Mouse (Mus musculus): ENCODE measurements around the gene Znrf4.

Znrf4 gene

GRCm38 (mm10) chr17:56512310-56512709 is at the start of gene Znrf4:
Gene Znrf4, minus strand, starts transcription at chr17:56512431.
- no peak for DNase-seq

GRCm38 (mm10) chr17:56561866-56562265 is 49.6 kb upstream of the Znrf4 start:
- no peak for DNase-seq

DNA sequence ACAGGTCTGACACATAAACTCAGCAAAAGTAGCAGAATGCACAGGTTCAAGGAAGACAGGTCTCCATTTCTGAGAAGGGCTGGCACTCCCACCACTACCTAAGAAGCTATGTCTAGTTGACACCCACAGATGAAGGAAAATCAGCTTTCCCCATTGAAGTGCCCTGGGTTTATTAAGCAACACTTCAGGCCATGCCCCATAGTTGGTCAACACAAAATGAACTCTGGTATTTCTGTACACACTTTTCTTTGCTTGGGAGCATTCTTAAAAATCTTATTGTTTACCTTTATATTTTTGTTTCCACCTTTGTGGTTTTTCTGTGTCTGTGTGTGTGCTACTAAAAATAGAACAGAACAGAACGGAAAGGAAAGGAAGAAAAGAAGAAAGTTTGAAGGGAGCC is 47.9 kb upstream of the Znrf4 start:
- no peak for DNase-seq

DNA sequence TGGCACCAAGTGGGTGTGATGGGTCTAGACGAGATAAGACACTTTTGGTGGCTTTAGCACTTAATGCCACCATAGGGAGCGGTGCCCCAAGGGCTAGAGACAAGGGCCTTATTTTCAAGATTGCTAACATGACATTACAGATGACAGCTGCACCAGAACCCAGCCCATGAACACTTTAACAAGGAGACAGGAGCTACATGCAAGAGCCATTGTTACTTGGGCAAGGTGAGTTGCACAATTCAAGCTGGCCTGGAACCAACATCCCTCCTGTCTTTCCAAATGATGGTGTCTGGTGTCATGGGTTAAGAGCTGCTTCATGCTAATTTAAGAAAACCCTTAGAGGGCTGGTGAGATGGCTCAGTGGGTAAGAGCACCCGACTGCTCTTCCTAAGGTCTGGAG is 47.2 kb upstream of the Znrf4 start:
- DNase-seq = no peak

DNA sequence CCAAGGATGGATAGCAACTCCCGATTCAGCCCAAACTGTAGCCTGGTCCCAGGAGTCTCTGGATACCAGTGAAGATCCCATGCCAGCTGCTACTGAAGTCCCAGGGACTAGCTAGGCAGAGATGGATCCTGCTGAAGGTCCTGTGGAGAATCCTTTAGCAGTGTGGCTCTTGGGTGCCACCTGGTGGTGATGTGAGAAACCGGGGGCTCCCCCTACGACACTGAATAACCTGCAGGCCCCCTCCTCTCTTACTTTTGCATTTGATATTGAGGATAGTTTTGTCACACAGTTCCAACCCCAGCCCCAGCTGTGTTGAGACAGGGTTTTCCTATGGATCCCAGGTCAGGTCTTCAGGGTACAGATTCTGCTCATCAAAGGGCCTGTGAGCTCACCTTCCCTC is 46.2 kb upstream of the Znrf4 start:
- DNase-seq = peak; percentile 66

- DNase-seq = no peak
Observed at GRCm38 (mm10) chr17:56554122-56554551, 41.9 kb upstream of the Znrf4 start, which contains the start of gene Gm20219. Gene Gm20219, minus strand, starts transcription at chr17:56554387.

DNA sequence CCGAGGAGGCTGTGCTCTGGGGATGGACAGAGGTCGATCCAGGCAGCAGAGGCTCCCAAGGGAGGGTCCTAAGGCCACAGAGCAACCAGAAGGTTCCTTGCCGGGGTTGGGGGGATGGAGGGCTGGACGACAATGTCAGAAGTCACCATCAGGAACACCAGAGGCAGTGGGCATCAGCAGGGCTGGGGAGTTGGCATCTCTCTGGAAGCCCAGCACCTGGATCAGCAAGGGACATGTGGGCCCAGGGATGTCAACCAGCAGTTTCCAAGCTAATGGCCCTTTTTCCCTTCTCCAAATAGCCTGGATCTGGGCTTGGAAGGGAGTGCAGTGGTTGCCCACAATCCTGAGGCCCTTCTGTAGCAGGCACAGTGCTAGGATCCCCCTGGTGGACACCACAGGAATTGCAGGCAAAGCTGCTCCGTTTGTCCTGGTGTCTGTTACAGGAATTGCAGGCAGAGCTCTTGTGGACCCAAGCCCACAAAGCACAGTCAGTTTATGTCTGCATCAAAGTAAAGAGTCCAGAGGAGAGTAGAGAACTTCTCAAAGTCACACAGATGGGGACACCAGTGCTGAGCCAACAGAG is 40.6 kb upstream of the Znrf4 start:
- peak; percentile 71 for DNase-seq

GRCm38 (mm10) chr17:56551841-56552581 is 39.8 kb upstream of the Znrf4 start:
- no peak for DNase-seq

- DNase-seq = no peak
Observed at GRCm38 (mm10) chr17:56550784-56551475, 38.7 kb upstream of the Znrf4 start.

- no peak for DNase-seq
Observed at GRCm38 (mm10) chr17:56548605-56549105, 36.4 kb upstream of the Znrf4 start.

GRCm38 (mm10) chr17:56547846-56548604 is 35.8 kb upstream of the Znrf4 start:
- DNase-seq = no peak

DNA sequence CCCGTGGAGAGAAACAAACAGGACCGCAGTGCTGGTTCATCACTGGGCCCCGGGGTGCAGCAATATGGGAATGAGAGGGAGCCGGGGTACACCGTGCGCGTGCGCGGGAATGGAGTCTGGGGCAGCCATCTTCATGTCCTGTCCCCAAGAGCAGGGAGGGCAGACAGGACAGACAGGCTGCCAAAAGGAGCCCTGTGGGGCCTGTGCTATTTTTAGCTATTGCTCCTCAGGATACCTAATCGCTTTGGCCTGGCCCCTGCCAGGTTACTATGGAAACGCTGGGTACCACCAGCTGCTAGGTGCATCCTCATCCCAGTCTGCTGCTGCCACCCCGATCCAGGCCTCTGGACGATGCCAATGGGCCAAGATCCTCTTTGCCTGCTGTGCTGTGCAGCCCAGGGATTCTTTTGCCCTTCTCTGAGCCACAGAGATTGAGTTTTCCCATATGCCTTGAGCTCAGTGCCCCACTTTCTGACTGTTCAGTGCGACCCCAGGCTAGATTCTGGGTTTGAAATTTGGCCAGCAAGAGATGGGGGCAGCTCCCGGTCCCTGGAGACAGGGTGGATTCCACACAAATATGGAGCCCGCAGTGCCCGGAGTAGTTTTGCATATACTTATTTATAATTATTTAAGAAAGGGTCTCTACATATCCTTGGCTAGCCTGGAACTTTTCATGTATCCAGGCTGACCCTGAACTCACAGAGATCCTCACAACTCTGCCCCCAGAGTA is 35.0 kb upstream of the Znrf4 start:
- DNase-seq = no peak

DNA sequence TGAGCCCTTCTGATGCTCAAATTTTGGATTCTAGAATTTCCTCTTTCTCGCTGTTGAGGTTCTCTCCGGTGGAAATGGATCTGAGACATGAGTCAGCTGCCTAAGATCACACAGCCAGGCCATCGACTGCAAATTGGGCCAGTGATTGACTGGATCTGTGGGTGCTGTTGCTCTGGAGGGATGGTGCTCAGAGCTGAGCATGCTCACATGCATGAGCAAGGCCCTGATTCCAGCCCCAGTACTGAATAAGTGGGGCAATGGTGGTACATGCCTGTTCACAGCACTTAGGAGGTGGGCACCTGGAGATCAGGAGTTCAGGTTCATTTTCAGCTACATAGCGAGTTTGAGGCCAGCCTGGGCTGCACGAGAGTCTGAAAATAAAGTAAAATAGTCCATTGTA is 34.3 kb upstream of the Znrf4 start:
- DNase-seq = no peak

DNA sequence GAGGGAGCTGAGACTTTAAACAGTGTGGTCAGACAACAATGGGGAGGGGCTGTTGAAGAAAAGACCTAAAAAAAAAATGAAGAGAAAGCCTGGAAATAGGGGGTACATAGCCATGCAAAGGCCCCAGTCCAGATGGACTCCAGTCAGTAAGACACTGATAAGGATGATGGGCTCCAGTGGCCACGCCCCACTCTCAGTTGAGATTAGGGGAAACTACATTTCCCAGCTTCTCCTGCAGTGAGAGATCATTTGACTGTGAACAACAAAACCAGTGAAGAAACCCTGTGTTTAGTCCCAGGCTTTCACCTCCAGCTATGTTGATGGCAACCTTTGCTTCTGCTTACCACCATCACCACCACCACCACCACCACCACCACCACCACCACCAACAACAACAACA is 33.7 kb upstream of the Znrf4 start:
- no peak for DNase-seq

DNA sequence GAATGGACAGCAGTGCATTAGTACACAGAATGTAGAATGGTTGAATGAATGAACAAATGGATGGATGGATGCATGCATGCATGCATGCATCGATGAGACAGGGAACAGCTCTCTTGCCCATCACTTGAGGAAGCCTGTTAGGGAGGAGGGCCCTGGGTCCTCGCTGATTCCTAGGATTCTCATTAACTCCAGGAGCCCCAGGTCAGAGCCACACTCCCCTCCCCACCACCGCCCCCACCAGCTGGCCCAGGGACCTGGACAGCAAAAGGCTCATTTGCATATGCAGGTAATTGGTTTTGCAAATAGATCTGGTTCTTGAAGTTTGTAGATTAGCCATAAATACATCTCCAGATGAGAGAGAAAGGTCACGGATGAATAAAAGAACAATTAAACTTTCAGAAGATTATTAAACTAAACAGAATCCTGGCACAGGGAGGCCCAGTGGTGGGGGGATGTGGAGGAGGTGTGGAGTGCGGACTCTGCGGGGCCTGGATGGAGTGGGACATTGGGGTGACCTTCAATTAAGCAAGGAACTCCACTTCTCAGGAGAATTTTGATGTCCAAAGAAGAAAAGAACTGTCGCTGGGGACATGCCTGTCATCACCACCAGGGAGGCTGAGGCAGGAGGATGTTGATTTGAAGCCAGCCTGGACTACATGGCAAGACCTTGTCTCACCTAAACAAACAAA is 32.6 kb upstream of the Znrf4 start:
- DNase-seq = no peak

- no peak for DNase-seq
Observed at GRCm38 (mm10) chr17:56543684-56544224, 31.5 kb upstream of the Znrf4 start.

DNA sequence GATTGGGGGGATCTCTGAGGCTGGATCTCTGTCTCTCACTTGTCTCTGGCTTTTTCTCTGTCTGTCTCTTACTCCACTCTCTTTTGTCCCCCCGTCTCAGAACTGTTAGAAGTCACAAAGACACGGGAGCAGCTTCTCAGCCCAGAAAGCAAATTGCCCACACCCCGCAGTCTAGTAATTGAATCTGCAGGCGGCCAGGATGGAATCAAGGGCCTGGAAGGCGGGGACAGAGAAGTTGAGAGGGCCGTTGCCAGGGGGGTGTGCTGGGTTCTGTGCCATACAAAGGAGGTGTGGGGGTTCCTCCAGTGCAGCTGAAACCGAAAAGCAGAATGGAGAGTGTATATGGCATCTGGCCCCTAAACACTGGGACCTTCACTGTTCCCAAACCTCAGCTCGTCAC is 30.5 kb upstream of the Znrf4 start:
- DNase-seq = no peak

- DNase-seq = no peak
Observed at GRCm38 (mm10) chr17:56540562-56540975, 28.3 kb upstream of the Znrf4 start.

DNA sequence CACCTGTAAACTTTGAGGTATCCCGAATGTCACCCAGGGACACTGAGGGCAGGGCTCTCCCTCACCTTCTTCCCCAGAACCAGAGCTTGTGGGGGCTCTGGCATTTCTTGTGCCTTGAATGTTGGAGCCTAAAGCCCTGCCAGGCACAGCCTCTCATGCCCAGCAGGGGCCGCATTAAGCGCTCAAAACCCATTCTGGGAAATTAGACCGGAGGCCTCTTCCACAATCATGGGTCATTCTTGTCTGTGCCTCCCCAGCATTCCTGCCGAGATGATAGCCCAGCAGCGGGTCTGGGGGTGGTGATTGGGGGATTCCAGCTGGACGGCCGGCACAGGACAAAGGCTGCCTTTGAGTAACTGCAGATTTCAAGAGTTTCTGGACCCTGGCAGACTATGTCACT is 25.7 kb upstream of the Znrf4 start:
- no peak for DNase-seq

GRCm38 (mm10) chr17:56536874-56537273 is 24.6 kb upstream of the Znrf4 start:
- DNase-seq = no peak

GRCm38 (mm10) chr17:56536192-56536591 is 24.0 kb upstream of the Znrf4 start:
- DNase-seq = no peak
